Mouse (Mus musculus) lung, postnatal 0 days (tissue): ENCODE results near the gene Cyp2d10. TPM values are rescaled to one million over a fixed set of nuclear protein-coding genes. Genes with fewer than 3 reads are reported as not detected.

Experiments used
- ATAC-seq: fragments of 200-750 bp; cut with Nextera tagmentation; 2 replicates; pipeline ENCODE4 v1.8.0; 2017; ENCODE audit warnings: moderate library complexity
- DNase-seq: peaks from one replicate; pipeline ENCODE4 v3.0.0-alpha.2; 2016; ENCODE audit warnings: low spot score
- H3K27ac ChIP-seq: fragments of 300-500 bp; sonication (generic); 2 replicates; pipeline ENCODE4 v1.5.1; 2014; ENCODE audit warnings: antibody characterized with exemption, mild to moderate bottlenecking, low read length, mixed read lengths
- H3K27me3 ChIP-seq: fragments of 300-500 bp; sonication (generic); replicated peaks from 2 replicates; pipeline ENCODE4 v1.6.1; 2014; ENCODE audit warnings: low read length, mixed read lengths; ENCODE audit not compliant: insufficient read depth
- H3K36me3 ChIP-seq: fragments of 300-500 bp; sonication (generic); 2 replicates; pipeline ENCODE4 v1.6.1; 2014; ENCODE audit warnings: low read length, mixed read lengths; ENCODE audit not compliant: insufficient read depth
- H3K4me1 ChIP-seq: fragments of 300-500 bp; sonication (generic); 2 replicates; pipeline ENCODE4 v1.6.1; 2014; ENCODE audit warnings: antibody characterized with exemption, low read depth, low read length, mixed read lengths; ENCODE audit not compliant: insufficient read depth
- H3K4me2 ChIP-seq: fragments of 300-500 bp; sonication (generic); replicated peaks from 2 replicates; pipeline ENCODE4 v1.6.1; 2014; ENCODE audit warnings: low read depth, mild to moderate bottlenecking, low read length, moderate library complexity, mixed read lengths
- H3K4me3 ChIP-seq: fragments of 300-500 bp; sonication (generic); 2 replicates; pipeline ENCODE4 v1.5.1; 2014; ENCODE audit warnings: low read depth, low read length
- H3K9ac ChIP-seq: fragments of 300-500 bp; sonication (generic); replicated peaks from 2 replicates; pipeline ENCODE4 v1.6.1; 2014; ENCODE audit warnings: low read depth, mild to moderate bottlenecking
- H3K9me3 ChIP-seq: fragments of 300-500 bp; sonication (generic); 2 replicates; pipeline ENCODE4 v1.6.1; 2016; ENCODE audit warnings: low read length, mixed read lengths
- CTCF ChIP-seq: IDR thresholded peaks from 2 replicates; pipeline ENCODE4 v1.5.1; 2016; ENCODE audit warnings: antibody characterized with exemption, mild to moderate bottlenecking
- EP300 ChIP-seq: IDR thresholded peaks from 2 replicates; pipeline ENCODE4 v1.6.1; 2016; ENCODE audit warnings: antibody characterized with exemption, mild to moderate bottlenecking, control low read depth
- WGBS: fragments of 180-500 bp; shearing (Covaris S2); extraction: QIAGEN DNeasy Blood & Tissue Kit; methylation state at CpG from one replicate; pipeline ENCODE4 v1.1.7; 2014; 5-methylcytosine and 5-hydroxymethylcytosine counted together
- polyA plus RNA-seq: library from polyadenylated mRNA; unstranded; fragments of >200 nt; fragmentation: Nextera tagmentation; extraction: Ambion mirVana; gene quantifications from 2 replicates; pipeline ENCODE4 v1.2.1, GENCODE M21; 2015

Cyp2d10 gene
- polyA plus RNA-seq, 1 experiment from 2014 or later = not detected

DNA sequence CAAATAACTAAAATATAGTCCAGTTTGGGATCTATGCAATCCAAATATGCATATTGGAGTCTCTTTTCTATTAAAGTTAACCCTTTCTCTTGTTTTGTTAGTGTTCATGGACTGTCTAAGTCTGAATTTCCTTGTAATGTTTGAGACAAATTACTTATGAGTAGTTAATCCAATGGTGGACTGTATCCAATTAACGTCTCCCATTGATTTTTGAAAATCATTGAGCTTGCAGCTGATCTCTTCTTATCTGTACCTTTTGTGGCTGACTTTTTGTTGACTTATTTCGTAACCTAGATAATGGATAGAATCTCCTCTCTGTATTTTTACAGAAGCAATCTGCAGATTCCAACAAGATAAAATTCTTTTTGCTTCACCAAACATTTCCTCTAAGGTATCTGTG is 24.6 kb downstream of the Cyp2d10 start:
- ATAC-seq (no peak), DNase-seq (no peak)
- H3K4me3 ChIP-seq = no peak overlapping the region
- H3K9ac ChIP-seq = no peak overlapping the region
- H3K4me2 ChIP-seq = no peak overlapping the region
- H3K27me3 ChIP-seq = no peaks in the 10 kb centered on the region
- TF ChIP-seq EP300 = no peak
- TF ChIP-seq CTCF = no peak
- H3K9me3 ChIP-seq = no peaks in the 10 kb centered on the region
- H3K36me3 ChIP-seq = no peaks in the 10 kb centered on the region
- WGBS = 80% methylated on average over 2 of the region's 2 CpGs
- H3K4me1 ChIP-seq = peaks cover 7% of the 10 kb centered on the region; the same call in 1 of the 2 replicates
- no peak overlapping the region for H3K27ac ChIP-seq

DNA sequence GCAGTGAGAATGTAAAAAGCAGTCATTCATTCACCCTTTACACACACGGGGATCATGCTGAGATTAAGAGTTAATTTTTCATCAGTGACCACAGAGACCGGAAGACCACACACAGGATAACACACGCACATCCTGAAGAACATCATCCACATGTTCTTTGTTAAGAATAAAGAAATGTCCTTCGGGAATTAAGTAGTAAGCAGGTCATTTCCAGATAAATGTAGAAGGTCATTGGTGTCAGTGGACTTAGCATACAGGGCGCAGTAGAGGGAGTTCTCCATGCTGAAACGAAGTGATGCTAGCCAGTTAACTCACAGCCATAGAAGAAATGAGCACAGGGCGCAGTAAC is 26.3 kb downstream of the Cyp2d10 start:
- Histone ChIP-seq H3K9ac (no peak overlapping the region), H3K27ac (no peak overlapping the region), H3K36me3 (no peaks in the 10 kb centered on the region), H3K4me3 (peak overlapping the region; percentile 43; the same call in 1 of the 2 replicates), H3K4me1 (peaks cover 7% of the 10 kb centered on the region; the same call in 1 of the 2 replicates), H3K4me2 (peak overlapping the region; percentile 72), H3K27me3 (no peaks in the 10 kb centered on the region), H3K9me3 (no peaks in the 10 kb centered on the region)
- 27% methylated on average over 7 of the region's 7 CpGs for WGBS
- no peak for TF ChIP-seq CTCF
- 0 out of 2 replicates have a peak, but pooled peaks have one; percentile 50 for TF ChIP-seq EP300
- DNase-seq = peak; percentile 46
- ATAC-seq = 0 out of 2 replicates have a peak, but pooled peaks have one; percentile 5

DNA sequence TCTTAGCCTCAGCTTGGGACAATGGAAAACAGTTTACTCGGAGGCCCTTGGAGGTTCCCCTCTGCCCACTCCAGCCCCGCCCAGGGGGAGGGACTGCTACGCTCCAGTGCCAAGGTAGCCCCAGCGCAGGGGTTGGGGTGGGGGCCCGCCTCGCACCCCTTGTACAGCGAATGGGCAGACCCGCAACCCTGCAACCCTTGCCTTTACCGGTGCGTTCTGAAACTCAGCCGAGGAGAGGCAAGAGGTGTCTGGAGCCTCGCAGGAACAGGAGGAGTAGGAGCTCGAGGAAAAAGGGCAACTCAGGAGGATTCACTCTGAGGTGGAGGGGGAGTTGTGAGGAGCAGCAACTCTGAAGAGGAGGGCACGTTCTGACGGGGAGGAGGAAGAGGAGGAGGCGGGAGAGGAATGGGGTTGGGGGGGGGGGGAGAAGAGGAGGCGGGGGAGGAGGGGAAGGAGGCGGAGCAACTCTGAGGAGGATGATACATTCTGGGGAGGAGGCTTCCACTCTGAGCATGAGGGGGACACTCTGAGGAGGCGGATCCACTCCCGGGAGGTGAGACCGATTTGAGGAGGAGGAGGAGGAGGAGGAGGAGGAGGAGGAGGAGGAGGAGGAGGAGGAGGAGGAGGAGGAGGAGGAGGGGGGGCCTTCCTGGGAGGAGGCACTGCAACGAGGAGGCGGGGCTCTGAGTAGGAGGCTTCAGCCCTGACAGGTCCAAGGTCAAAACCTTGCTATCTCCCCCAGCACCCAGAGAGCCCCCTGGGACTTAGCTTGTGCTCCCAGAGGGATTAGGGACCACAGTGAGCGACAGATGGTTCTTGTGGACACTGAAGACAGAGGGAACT is 26.9 kb downstream of the Cyp2d10 start, which contains the start of gene Cyp2d22:
Gene Cyp2d22 (minus strand): TSS at position 390 of the 843 bp plus-strand sequence.
- Histone ChIP-seq H3K4me2 (peak within 1 kb of the TSS; percentile 72), H3K4me3 (peak within 1 kb of the TSS; percentile 43), H3K27ac (peak within 1 kb of the TSS; percentile 93), H3K27me3 (no peaks in the 10 kb centered on the region), H3K36me3 (no peaks in the 10 kb centered on the region), H3K9ac (peak within 1 kb of the TSS; percentile 54), H3K9me3 (no peaks in the 10 kb centered on the region), H3K4me1 (peaks cover 7% of the 10 kb centered on the region; the same call in 1 of the 2 replicates)
- ATAC-seq (peak; percentile 51), DNase-seq (peak; percentile 83)
- TF ChIP-seq CTCF = no peak
- TF ChIP-seq EP300 = no peak
- WGBS = 5% methylated on average over 16 of the region's 24 CpGs

DNA sequence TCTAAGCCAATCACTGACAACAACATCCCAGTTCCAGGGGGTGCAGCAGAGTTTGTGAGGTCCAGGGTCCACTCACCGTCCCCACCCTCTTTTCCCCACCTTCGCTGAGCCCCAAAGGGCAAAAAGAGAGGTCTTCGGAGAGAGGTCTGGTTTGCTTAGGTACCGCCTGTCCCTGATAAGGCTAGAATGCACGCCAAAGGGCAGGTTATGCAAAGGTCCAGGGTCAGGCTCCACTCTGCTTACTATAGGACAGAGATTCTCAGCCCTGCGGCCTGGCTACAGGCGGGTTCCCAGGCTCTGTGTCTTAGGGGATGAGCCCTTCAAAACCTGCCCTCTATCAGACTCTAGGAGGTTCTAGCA is 27.5 kb downstream of the Cyp2d10 start:
- TF ChIP-seq EP300 (no peak), CTCF (no peak)
- H3K27me3 ChIP-seq = no peaks in the 10 kb centered on the region
- H3K4me1 ChIP-seq = peaks cover 7% of the 10 kb centered on the region; the same call in 1 of the 2 replicates
- H3K4me3 ChIP-seq = peak overlapping the region; percentile 43
- H3K27ac ChIP-seq = peak overlapping the region; percentile 93
- no peaks in the 10 kb centered on the region for H3K9me3 ChIP-seq
- DNase-seq (no peak), ATAC-seq (no peak)
- 16% methylated on average over 7 of the region's 7 CpGs for WGBS
- peak overlapping the region; percentile 54 for H3K9ac ChIP-seq
- peak overlapping the region; percentile 72 for H3K4me2 ChIP-seq
- H3K36me3 ChIP-seq = no peaks in the 10 kb centered on the region

DNA sequence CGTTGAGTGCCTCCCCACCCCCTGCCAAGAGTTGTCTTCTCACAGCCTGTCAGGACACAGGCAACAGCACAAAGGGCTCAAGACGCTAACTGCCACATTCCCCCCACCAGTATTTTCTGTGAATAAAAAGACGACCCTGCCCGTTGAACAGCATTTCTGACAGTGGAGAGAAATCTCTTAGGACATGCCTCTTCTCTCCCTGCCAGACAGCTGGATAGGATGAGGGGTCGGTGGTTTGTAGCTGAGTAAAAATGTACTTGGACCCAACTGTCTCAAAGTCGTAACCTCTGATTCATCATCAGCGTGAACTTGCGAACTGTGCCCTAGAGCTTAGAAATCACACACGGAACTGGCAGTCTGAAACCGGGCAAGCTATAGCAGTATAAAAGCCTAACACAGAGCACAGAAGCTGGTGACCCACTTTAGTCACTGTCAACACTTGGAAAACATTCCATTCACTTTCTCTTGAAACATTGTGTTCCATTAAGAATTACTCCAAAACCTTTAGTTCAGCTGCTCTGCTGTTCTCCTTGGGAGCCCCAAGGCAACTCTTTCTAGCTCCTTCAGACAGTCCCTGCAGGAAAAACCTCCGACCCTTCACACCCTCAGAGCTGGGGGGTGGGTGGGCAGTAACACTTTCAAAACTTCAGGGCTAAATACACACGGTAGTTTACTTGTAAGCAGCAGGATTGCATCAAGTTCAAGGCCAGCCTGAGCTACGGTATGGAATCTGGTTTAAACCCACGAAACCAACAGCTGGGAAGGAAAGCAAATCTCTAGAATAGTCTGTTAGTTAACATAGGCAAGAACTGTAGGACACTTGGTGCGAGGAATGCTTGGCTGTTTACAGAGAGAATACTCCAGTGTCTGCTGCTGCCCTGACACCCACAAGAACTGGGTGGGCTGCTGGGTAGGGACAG is 28.5 kb downstream of the Cyp2d10 start:
- Histone ChIP-seq H3K36me3 (no peaks in the 10 kb centered on the region), H3K27me3 (no peaks in the 10 kb centered on the region), H3K4me2 (peak overlapping the region; percentile 27; the same call in 1 of the 2 replicates), H3K4me3 (peak overlapping the region; percentile 8), H3K4me1 (peaks cover 7% of the 10 kb centered on the region; the same call in 1 of the 2 replicates), H3K9ac (no peak overlapping the region), H3K27ac (peak overlapping the region; percentile 93), H3K9me3 (no peaks in the 10 kb centered on the region)
- ATAC-seq = peak; percentile 63
- TF ChIP-seq CTCF (no peak), EP300 (peak; percentile 91)
- peak; percentile 92 for DNase-seq
- WGBS = 34% methylated on average over 15 of the region's 15 CpGs

DNA sequence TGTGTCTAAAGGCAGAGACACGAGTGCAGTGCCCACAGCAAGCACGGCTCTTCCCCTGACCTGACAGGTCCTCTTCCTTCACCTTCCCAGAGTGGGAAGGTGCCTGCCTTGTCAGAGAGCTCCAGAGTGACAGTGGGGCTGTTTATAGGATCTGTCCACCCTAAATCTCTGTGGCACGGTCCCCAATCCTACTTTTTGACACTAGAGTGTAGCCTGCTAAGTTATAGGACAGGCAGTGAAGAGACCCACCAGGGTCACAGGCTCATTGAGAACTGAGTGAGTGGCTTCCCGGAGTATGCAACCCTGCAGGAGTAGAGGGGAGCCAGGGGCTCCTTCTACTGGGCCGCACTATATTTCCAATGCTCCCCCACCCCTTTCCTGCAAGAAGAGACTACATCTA is 29.3 kb downstream of the Cyp2d10 start:
- H3K9ac ChIP-seq = no peak overlapping the region
- no peak for DNase-seq
- H3K4me2 ChIP-seq = 0 out of 2 replicates have a peak overlapping the region, but pooled peaks have one; percentile 27
- H3K4me3 ChIP-seq = no peak overlapping the region
- no peaks in the 10 kb centered on the region for H3K9me3 ChIP-seq
- WGBS = 57% methylated on average over 5 of the region's 5 CpGs
- TF ChIP-seq EP300 = no peak
- no peak for TF ChIP-seq CTCF
- no peaks in the 10 kb centered on the region for H3K27me3 ChIP-seq
- no peaks in the 10 kb centered on the region for H3K36me3 ChIP-seq
- H3K27ac ChIP-seq = peak overlapping the region; percentile 93
- peaks cover 7% of the 10 kb centered on the region; the same call in 1 of the 2 replicates for H3K4me1 ChIP-seq
- no peak for ATAC-seq
